Mouse (Mus musculus) heart, embryonic 14.5 days (tissue): ENCODE data around the gene Trnp1. TPM values are rescaled to one million over a fixed set of nuclear protein-coding genes. Genes with fewer than 3 reads are reported as not detected.

ENCODE experiments used
- ATAC-seq: fragments of 200-750 bp; cut with Nextera tagmentation; 2 replicates; pipeline ENCODE4 v1.8.0; 2017; ENCODE audit warnings: low read depth, moderate TSS enrichment; ENCODE audit not compliant: insufficient number of reproducible peaks, insufficient read depth, low FRiP score
- H3K27ac ChIP-seq, 2 experiments: fragments of 200-500 bp in 1 of 2; fragments of 300-500 bp in 1 of 2; sonication (generic) in 1 of 2; replicated peaks in 1 of 2; 2 replicates each; pipeline ENCODE4 v1.5.1; 2012 to 2014; ENCODE audit warnings: low read depth in 2 of 2, low read length in 2 of 2, control low read depth in 1 of 2, mild to moderate bottlenecking in 1 of 2, mixed read lengths in 1 of 2; ENCODE audit not compliant: control insufficient read depth in 1 of 2, insufficient read depth in 1 of 2
- H3K27me3 ChIP-seq: fragments of 300-500 bp; sonication (generic); 2 replicates; pipeline ENCODE4 v1.6.1; 2014; ENCODE audit warnings: mild to moderate bottlenecking, low read length, control low read depth; ENCODE audit not compliant: control insufficient read depth, insufficient read depth
- H3K36me3 ChIP-seq: fragments of 300-500 bp; sonication (generic); 2 replicates; pipeline ENCODE4 v1.6.1; 2014; ENCODE audit warnings: mild to moderate bottlenecking, control low read depth, low read length, mixed read lengths; ENCODE audit not compliant: control insufficient read depth, insufficient read depth
- H3K4me1 ChIP-seq, 2 experiments: fragments of 200-500 bp in 1 of 2; fragments of 300-500 bp in 1 of 2; sonication (generic) in 1 of 2; 2 replicates each; pipeline ENCODE4 v1.6.1; 2012 to 2014; ENCODE audit warnings: low read length in 2 of 2, control low read depth in 1 of 2, mixed read lengths in 1 of 2; ENCODE audit not compliant: control insufficient read depth in 2 of 2, insufficient read depth in 2 of 2
- H3K4me2 ChIP-seq: fragments of 300-500 bp; sonication (generic); 2 replicates; pipeline ENCODE4 v1.6.1; 2014; ENCODE audit warnings: mild to moderate bottlenecking, low read length
- H3K4me3 ChIP-seq, 2 experiments: fragments of 200-500 bp in 1 of 2; fragments of 300-500 bp in 1 of 2; sonication (generic) in 1 of 2; 2 replicates each; pipeline ENCODE4 v1.5.1; 2012 to 2014; ENCODE audit warnings: low read length in 2 of 2, mild to moderate bottlenecking in 2 of 2, control low read depth in 1 of 2, low read depth in 1 of 2, moderate library complexity in 1 of 2; ENCODE audit not compliant: control insufficient read depth in 1 of 2, insufficient read depth in 1 of 2
- H3K9ac ChIP-seq: fragments of 300-500 bp; sonication (generic); 2 replicates; pipeline ENCODE4 v1.6.1; 2014; ENCODE audit warnings: mild to moderate bottlenecking, low read length
- H3K9me3 ChIP-seq: fragments of 300-500 bp; sonication (generic); 2 replicates; pipeline ENCODE4 v1.6.1; 2016; ENCODE audit warnings: low read length, control low read depth; ENCODE audit not compliant: control insufficient read depth
- WGBS: fragments of 180-500 bp; shearing (Covaris S2); extraction: QIAGEN DNeasy Blood & Tissue Kit; methylation state at CpG from one replicate; pipeline ENCODE4 v1.1.7; 2014; 5-methylcytosine and 5-hydroxymethylcytosine counted together
- polyA plus RNA-seq: library from polyadenylated mRNA; unstranded; fragments of >200 nt; fragmentation: Nextera tagmentation; extraction: Ambion mirVana; gene quantifications from 2 replicates; pipeline ENCODE4 v1.2.1, GENCODE M21; 2014

The Trnp1 gene
- polyA plus RNA-seq, 1 experiment from 2014 or later = 1.2 TPM

DNA sequence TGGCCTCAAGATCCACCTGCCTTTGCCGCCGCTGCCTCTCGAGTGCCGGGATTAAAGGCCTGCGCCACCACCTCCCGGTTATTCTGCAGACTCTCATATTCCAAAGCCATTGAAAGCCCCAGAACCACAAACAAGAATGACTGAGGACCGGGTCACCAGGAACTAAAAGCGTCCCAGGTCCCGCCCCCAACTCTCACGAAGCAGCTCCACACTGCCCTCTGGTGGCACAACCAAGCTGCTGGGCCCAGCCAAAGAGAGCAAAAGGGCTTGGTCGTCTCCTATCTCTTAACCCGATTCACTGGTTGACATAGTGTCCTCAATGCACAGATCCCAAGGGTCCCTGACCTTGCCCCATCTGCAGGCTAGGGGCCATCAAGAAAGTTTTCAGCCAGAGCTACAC, 3.9 kb downstream of the Trnp1 start:
- Histone ChIP-seq H3K9ac (peak overlapping the region; percentile 54; the same call in 1 of the 2 replicates), H3K4me3 (peak overlapping the region; percentile 22 to 36), H3K27ac (no peak overlapping the region), H3K4me2 (peak overlapping the region; percentile 71), H3K9me3 (no peaks in the 10 kb centered on the region), H3K4me1 (peaks cover 23 to 32% of the 10 kb centered on the region in 2 experiments), H3K36me3 (no peaks in the 10 kb centered on the region), H3K27me3 (peaks cover 49% of the 10 kb centered on the region)
- no peak for ATAC-seq
- WGBS = under 1% methylated on average over 12 of the region's 12 CpGs

DNA sequence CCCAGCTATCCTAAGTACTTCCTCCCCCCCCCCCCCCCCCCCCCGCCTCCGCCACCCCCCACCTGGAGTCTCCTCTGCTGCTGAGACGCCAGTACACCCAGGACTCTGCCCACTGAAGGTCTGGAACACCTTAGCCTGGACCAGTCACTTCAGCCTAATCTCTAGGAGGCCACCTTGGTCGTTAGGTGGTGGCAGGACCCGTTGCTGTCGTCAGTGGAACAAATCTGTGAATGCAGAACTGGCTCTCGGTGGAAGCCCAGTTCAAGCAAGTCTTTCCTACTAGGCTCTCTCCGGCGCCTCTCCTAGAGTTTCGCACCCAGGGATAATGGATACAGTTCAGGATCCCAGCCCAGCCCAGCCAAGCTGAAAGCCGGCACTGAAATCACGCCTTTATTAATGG, 4.5 kb downstream of the Trnp1 start:
- H3K4me2 ChIP-seq = peak overlapping the region; percentile 71
- peak overlapping the region; percentile 22 to 36 for H3K4me3 ChIP-seq
- H3K36me3 ChIP-seq = no peaks in the 10 kb centered on the region
- H3K9me3 ChIP-seq = no peaks in the 10 kb centered on the region
- H3K4me1 ChIP-seq = peaks cover 24 to 32% of the 10 kb centered on the region in 2 experiments
- peaks cover 44% of the 10 kb centered on the region for H3K27me3 ChIP-seq
- ATAC-seq = no peak
- WGBS = 18% methylated on average over 9 of the region's 12 CpGs
- H3K9ac ChIP-seq = peak overlapping the region; percentile 54; the same call in 1 of the 2 replicates
- no peak overlapping the region for H3K27ac ChIP-seq

DNA sequence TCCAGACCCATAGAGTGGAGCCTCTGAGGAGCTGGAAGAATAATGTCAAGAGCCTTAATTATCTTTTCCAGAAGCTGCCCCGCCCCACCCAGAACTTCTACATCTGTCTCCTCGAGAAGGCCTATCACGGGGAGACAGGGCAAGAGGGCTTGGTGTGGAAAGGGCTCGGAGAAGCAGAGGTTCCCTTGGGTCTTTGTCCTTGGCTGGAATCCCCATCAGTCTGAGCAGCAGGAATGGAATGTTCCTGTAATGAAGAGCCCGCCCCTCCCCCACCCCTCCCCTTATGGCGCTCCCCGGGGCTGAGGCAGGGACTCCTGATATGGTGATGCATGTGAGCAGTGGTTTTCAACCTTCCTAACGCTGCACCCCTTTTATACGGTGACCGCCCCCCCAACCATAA, 6.5 kb downstream of the Trnp1 start:
- peak overlapping the region; percentile 14 to 43; a peak in 1 of 4 replicates for H3K27ac ChIP-seq
- H3K9me3 ChIP-seq = no peaks in the 10 kb centered on the region
- H3K4me2 ChIP-seq = peak overlapping the region; percentile 45
- peak overlapping the region; percentile 44; the same call in 1 of the 2 replicates for H3K9ac ChIP-seq
- peaks cover 23% of the 10 kb centered on the region for H3K27me3 ChIP-seq
- H3K4me1 ChIP-seq = peaks cover 19 to 22% of the 10 kb centered on the region in 2 experiments
- ATAC-seq = 0 out of 2 replicates have a peak, but pooled peaks have one; percentile 32
- H3K4me3 ChIP-seq = no peak overlapping the region
- WGBS = 19% methylated on average over 10 of the region's 10 CpGs
- H3K36me3 ChIP-seq = no peaks in the 10 kb centered on the region

DNA sequence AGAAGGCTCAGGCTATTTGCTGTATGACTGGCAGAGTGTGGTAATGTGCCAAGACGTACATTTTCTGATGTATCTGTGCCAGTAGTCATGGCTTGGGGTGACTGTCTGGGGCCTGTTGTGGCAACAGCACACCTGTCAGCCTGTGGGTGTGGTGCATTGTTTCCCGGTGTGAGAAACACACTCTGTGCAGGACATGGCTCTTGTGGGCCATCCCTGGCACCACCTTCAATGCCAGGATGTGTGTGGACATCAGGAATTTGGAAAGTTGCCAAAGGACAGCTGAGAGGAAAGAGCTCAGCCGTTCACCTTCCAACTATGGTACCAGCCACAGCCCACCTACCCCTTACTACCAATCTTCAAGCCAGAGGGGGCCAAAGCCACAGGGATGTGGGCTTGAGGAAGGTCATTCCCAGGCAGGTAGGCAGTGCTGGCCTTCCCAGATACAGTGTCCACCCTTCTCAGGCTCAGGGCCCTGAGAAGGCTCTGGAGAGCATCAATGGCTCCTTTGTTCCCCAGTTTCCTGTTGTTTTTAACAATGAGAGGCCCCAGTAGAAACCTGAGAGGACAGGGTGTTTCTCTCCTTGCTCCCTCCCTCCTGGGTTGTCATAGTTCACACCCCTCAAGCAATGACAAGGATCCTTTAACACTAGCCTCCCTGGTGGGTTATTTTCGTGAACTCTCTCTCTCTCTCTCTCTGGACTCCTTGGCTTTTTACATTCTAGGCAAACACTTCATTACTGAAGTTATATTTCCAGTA, 8.7 kb downstream of the Trnp1 start:
- Histone ChIP-seq H3K4me3 (no peak overlapping the region), H3K4me2 (no peak overlapping the region), H3K4me1 (peaks cover 19 to 22% of the 10 kb centered on the region in 2 experiments), H3K27me3 (peaks cover 2% of the 10 kb centered on the region; the same call in 1 of the 2 replicates), H3K27ac (peak overlapping the region; percentile 25 to 29; a peak in 2 of 4 replicates), H3K9me3 (no peaks in the 10 kb centered on the region), H3K9ac (no peak overlapping the region), H3K36me3 (no peaks in the 10 kb centered on the region)
- no peak; the same call in 1 of the 2 replicates for ATAC-seq
- 45% methylated on average over 4 of the region's 4 CpGs for WGBS

DNA sequence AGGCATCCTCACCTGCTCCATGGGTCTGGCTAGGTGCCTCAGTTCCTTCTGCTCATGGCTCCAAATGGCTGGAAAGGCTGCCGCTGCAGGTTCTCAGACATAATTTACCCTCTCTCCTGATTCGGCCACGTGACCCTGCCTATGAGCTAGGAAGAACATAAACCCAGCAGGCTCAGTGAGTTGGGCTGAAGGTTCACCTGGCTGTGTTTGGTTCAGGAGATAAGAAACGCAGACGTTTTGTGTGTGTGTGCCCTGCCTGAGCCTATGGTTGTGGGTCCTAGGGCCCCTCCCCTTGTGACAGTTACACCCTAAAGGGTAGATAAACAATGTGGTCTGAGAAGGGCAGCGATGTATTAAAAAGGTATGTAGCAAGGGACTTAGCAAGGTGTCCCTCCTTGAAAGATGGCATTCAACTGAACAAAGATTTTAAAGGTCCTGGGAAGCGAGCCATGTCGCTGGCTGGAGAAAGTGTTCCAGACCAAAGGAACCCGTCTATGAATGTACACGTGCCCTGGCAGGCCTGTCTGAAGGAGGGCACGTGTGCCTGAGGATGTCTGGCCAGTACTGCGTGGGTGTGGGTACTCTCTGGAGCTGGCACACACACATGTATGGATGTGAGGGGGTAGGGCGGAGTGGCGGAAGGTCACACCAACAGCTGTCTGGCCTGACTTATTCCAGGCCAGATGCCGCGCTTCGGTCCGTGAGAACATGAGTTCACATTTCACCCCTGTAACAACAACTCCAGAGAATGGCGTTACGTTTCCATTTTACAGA, 9.5 kb downstream of the Trnp1 start:
- Histone ChIP-seq H3K27me3 (no peaks in the 10 kb centered on the region; the same call in 1 of the 2 replicates), H3K9ac (no peak overlapping the region), H3K9me3 (no peaks in the 10 kb centered on the region), H3K27ac (no peak overlapping the region), H3K36me3 (no peaks in the 10 kb centered on the region), H3K4me3 (no peak overlapping the region), H3K4me2 (no peak overlapping the region), H3K4me1 (peaks cover 24 to 27% of the 10 kb centered on the region in 2 experiments)
- WGBS = 83% methylated on average over 20 of the region's 20 CpGs
- ATAC-seq = no peak

DNA sequence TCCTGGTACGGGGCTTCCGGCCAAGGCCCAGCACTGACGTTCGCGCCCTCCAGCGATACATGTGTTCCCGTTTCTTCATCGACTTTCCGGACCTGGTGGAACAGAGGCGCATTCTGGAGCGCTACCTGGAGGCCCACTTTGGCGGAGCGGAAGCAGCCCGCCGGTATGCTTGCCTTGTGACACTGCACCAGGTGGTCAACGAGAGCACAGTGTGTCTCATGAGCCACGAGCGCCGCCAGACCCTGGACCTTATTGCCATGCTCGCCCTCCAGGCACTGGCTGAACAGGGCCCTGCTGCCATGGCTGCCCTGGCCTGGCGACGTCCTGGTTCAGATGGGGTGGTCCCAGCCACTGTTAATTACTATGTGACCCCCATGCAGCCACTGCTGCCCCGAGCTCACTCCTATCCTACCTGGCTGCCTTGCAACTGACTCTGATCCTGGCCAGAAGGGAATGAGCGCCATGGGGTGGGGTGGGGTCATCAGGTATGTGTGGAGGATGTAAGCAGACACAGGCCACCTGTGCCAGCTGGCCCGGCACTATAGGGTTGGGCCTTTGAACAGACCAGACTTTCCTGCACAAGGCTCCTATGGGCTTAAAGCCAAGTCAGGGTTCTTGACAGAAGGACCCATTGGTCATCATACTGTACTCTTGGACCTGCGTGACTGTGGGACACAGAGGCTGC, 11.5 kb downstream of the Trnp1 start:
- peaks cover 21 to 23% of the 10 kb centered on the region in 2 experiments for H3K4me1 ChIP-seq
- 90% methylated on average over 25 of the region's 26 CpGs for WGBS
- ATAC-seq = no peak
- no peaks in the 10 kb centered on the region for H3K9me3 ChIP-seq
- H3K9ac ChIP-seq = no peak overlapping the region
- no peaks in the 10 kb centered on the region for H3K36me3 ChIP-seq
- no peak overlapping the region for H3K4me3 ChIP-seq
- peaks cover 10% of the 10 kb centered on the region for H3K27me3 ChIP-seq
- no peak overlapping the region for H3K4me2 ChIP-seq
- no peak overlapping the region for H3K27ac ChIP-seq

DNA sequence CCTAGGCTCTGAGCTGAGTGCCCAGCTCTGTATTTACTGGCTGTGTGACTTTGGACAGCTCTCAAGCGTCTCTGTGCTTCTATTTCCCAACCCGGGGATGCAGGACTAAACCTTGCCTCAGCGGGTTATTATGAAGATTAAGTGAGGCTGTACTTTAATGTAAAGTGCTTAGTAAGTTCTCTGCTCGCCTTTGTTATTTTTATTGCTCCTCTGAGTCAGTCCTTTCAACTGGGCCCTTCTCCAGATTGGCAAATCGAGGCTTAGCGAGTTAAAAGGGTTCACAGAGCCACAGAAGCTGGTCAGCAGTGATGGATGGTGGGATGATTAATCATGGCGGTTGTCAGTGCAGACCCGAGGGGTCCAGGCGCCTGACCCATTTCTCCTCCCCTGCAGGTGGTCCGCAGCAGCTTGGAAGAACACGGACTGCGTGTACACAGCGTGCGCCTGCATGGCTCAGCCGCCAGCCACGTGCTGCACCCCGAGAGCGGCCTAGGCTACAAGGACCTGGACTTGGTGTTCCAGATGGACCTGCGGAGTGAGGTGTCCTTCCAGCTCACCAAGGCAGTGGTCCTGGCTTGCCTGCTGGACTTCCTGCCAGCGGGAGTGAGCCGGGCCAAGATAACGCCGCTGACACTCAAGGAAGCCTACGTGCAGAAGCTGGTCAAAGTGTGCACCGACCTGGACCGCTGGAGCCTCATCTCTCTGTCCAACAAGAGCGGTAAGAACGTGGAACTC, 12.5 kb downstream of the Trnp1 start:
- H3K36me3 ChIP-seq = no peaks in the 10 kb centered on the region
- no peak overlapping the region for H3K4me2 ChIP-seq
- H3K27me3 ChIP-seq = peaks cover 18% of the 10 kb centered on the region
- peaks cover 16 to 17% of the 10 kb centered on the region in 2 experiments for H3K4me1 ChIP-seq
- 83% methylated on average over 28 of the region's 28 CpGs for WGBS
- no peaks in the 10 kb centered on the region for H3K9me3 ChIP-seq
- H3K4me3 ChIP-seq = no peak overlapping the region
- H3K9ac ChIP-seq = no peak overlapping the region
- no peak overlapping the region for H3K27ac ChIP-seq
- no peak for ATAC-seq
